Mouse (Mus musculus) midbrain, postnatal 0 days (tissue): ENCODE data around the gene Bcas3. TPM values are rescaled to one million over a fixed set of nuclear protein-coding genes. Genes with fewer than 3 reads are reported as not detected.

Experiments used
- ATAC-seq: fragments of 200-750 bp; cut with Nextera tagmentation; 2 replicates; pipeline ENCODE4 v1.8.0; 2017; ENCODE audit warnings: moderate number of reproducible peaks, mild to moderate bottlenecking, moderate TSS enrichment, moderate library complexity; ENCODE audit not compliant: low FRiP score
- DNase-seq: peaks from one replicate; pipeline ENCODE4 v3.0.0-alpha.2; 2015; ENCODE audit warnings: low spot score
- H3K27ac ChIP-seq: fragments of 300-500 bp; sonication (generic); 2 replicates; pipeline ENCODE4 v1.5.1; 2014; ENCODE audit warnings: low read depth, mild to moderate bottlenecking, low read length, mixed read lengths
- H3K27me3 ChIP-seq: fragments of 300-500 bp; sonication (generic); 2 replicates; pipeline ENCODE4 v1.6.1; 2014; ENCODE audit warnings: low read length, control low read depth, mixed read lengths; ENCODE audit not compliant: insufficient read depth
- H3K36me3 ChIP-seq: fragments of 300-500 bp; sonication (generic); 2 replicates; pipeline ENCODE4 v1.6.1; 2014; ENCODE audit warnings: low read length, control low read depth, mixed read lengths; ENCODE audit not compliant: insufficient read depth
- H3K4me1 ChIP-seq: fragments of 300-500 bp; sonication (generic); 2 replicates; pipeline ENCODE4 v1.6.1; 2014; ENCODE audit warnings: mild to moderate bottlenecking, control low read depth, antibody characterized with exemption, low read length, mixed read lengths; ENCODE audit not compliant: insufficient read depth
- H3K4me2 ChIP-seq: fragments of 300-500 bp; sonication (generic); 2 replicates; pipeline ENCODE4 v1.6.1; 2014; ENCODE audit warnings: low read depth, mild to moderate bottlenecking, low read length, mixed read lengths; ENCODE audit not compliant: poor library complexity, severe bottlenecking
- H3K4me3 ChIP-seq: fragments of 300-500 bp; sonication (generic); 2 replicates; pipeline ENCODE4 v1.5.1; 2014; ENCODE audit warnings: low read depth, mild to moderate bottlenecking, low read length, moderate library complexity
- H3K9ac ChIP-seq: fragments of 300-500 bp; sonication (generic); replicated peaks from 2 replicates; pipeline ENCODE4 v1.6.1; 2014; ENCODE audit warnings: mild to moderate bottlenecking, low read length, moderate library complexity, mixed read lengths; ENCODE audit not compliant: poor library complexity, severe bottlenecking
- H3K9me3 ChIP-seq: fragments of 300-500 bp; sonication (generic); 2 replicates; pipeline ENCODE4 v1.6.1; 2016; ENCODE audit warnings: low read length, control low read depth
- CTCF ChIP-seq: IDR thresholded peaks from 2 replicates; pipeline ENCODE4 v1.5.1; 2016; ENCODE audit warnings: antibody characterized with exemption, mild to moderate bottlenecking
- WGBS: fragments of 180-500 bp; shearing (Covaris S2); extraction: QIAGEN DNeasy Blood & Tissue Kit; methylation state at CpG from one replicate; pipeline ENCODE4 v1.1.7; 2014; 5-methylcytosine and 5-hydroxymethylcytosine counted together
- polyA plus RNA-seq: library from polyadenylated mRNA; unstranded; fragments of >200 nt; fragmentation: Nextera tagmentation; extraction: Ambion mirVana; gene quantifications from 2 replicates; pipeline ENCODE4 v1.2.1, GENCODE M21; 2015
- total RNA-seq: library from RNA; depleted of rRNA; stranded (reverse); fragments of >200 nt; gene quantifications from 2 replicates; pipeline ENCODE4 v1.2.3, GENCODE M21; 2014

Gene Bcas3
- total and polyA plus RNA-seq, 2 experiments from 2014 or later: 28.4 to 34.7 TPM

DNA sequence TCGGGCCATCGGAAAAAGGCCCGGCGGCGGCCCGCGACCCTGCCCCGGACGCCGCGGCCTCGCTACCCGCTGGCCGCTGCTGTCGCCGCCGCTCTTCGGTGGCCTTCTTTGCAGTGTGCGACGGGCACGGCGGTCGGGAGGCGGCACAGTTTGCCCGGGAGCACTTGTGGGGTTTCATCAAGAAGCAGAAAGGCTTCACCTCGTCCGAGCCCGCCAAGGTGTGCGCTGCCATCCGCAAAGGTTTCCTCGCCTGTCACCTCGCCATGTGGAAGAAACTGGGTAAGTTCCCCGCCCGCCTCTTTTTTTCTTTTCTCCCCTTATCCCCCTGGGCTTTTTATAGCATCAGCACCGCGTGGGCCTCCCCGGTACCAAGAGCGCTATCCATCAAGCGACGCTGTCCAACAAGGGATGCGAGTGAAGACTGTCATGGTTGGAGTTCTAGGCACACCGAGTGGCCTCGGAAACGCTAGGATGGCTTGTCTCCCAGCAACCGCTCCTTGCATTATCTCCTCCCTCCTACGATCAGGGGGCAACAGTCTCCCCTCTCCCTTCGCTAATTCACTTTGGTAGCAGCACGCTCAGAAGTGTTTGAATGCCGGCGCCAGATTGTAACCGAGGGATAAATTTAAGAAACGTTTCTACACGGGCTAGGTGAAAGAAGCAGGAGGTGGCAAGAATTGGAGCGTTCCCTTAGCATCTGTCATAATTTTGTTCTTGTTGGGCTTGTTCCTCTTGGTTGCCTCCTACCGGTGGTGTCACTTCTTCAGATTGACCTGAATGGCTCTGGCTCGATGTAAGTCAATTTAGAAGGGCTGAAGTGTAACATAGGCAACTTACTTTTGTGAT lies 41.1 kb upstream of the Bcas3 start:
- DNase-seq (peak; percentile 67), ATAC-seq (peak; percentile 15; the same call in 1 of the 2 replicates)
- peak; percentile 67 for TF ChIP-seq CTCF
- peak overlapping the region; percentile 96 for H3K9ac ChIP-seq
- H3K9me3 ChIP-seq: no peaks in the 10 kb centered on the region
- no peaks in the 10 kb centered on the region for H3K36me3 ChIP-seq
- H3K27ac ChIP-seq: peak overlapping the region; percentile 94
- under 1% methylated on average over 50 of the region's 56 CpGs for WGBS
- peak overlapping the region; percentile 93 for H3K4me2 ChIP-seq
- no peaks in the 10 kb centered on the region for H3K4me1 ChIP-seq
- no peaks in the 10 kb centered on the region for H3K27me3 ChIP-seq
- H3K4me3 ChIP-seq: peak overlapping the region; percentile 91

GRCm38 (mm10) chr11:85312818-85313217 lies 40.1 kb upstream of the Bcas3 start:
- DNase-seq: peak; percentile 87
- WGBS: 20% methylated on average over 2 of the region's 2 CpGs
- ATAC-seq: no peak
- H3K9ac ChIP-seq: no peak overlapping the region
- H3K27ac ChIP-seq: no peak overlapping the region
- TF ChIP-seq CTCF: no peak
- H3K36me3 ChIP-seq: no peaks in the 10 kb centered on the region
- H3K4me3 ChIP-seq: peak overlapping the region; percentile 91
- H3K27me3 ChIP-seq: no peaks in the 10 kb centered on the region
- no peaks in the 10 kb centered on the region for H3K4me1 ChIP-seq
- peak overlapping the region; percentile 93 for H3K4me2 ChIP-seq
- no peaks in the 10 kb centered on the region for H3K9me3 ChIP-seq

GRCm38 (mm10) chr11:85313361-85313760 lies 39.6 kb upstream of the Bcas3 start:
- no peaks in the 10 kb centered on the region for H3K4me1 ChIP-seq
- H3K36me3 ChIP-seq: no peaks in the 10 kb centered on the region
- peak overlapping the region; percentile 93 for H3K4me2 ChIP-seq
- DNase-seq (no peak), ATAC-seq (no peak)
- H3K9ac ChIP-seq: no peak overlapping the region
- H3K27ac ChIP-seq: no peak overlapping the region
- H3K9me3 ChIP-seq: no peaks in the 10 kb centered on the region
- no peaks in the 10 kb centered on the region for H3K27me3 ChIP-seq
- H3K4me3 ChIP-seq: peak overlapping the region; percentile 91; the same call in 1 of the 2 replicates
- 85% methylated on average over 3 of the region's 3 CpGs for WGBS
- no peak for TF ChIP-seq CTCF

DNA sequence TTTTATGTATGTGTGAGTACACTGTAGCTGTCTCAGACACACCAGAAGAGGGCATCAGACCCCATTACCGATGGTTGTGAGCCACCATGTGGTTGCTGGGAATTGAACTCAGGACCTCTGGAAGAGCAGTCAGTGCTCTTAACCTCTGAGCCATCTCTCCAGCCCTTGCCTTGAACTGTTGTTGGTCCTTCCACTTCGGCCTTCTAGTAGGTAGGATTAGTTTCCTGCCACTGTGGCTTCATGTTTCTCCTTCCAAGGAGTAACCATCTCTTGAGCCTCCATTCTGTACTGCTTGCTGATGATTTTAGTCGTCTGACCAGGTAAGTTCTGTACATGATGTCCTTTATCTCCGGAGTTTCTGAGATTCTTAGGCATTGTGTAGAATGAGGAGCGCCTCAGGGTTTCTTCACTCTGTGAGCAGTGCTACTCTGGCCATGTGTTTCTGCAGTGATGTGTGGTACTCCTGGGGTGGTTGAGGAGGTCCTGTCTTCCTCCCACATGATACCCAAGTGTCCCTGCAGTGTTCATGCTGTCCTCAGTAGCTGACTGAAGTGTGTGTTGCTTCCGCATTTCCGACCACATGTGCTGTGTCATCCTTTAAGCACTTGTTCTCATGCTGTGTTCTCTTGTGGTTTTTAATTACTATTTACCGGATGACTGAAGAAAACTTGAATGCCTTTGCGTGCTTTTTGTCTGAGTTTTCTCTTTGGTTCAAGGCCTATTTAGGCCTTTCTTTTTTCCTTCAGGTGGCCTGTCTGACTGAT lies 29.2 kb upstream of the Bcas3 start:
- no peak overlapping the region for H3K4me2 ChIP-seq
- H3K4me1 ChIP-seq: no peaks in the 10 kb centered on the region
- H3K36me3 ChIP-seq: no peaks in the 10 kb centered on the region
- no peak for ATAC-seq
- no peak for DNase-seq
- H3K27ac ChIP-seq: no peak overlapping the region
- no peak overlapping the region for H3K9ac ChIP-seq
- H3K27me3 ChIP-seq: no peaks in the 10 kb centered on the region
- TF ChIP-seq CTCF: no peak
- no peaks in the 10 kb centered on the region for H3K9me3 ChIP-seq
- H3K4me3 ChIP-seq: no peak overlapping the region
- 75% methylated on average over 9 of the region's 9 CpGs for WGBS

DNA sequence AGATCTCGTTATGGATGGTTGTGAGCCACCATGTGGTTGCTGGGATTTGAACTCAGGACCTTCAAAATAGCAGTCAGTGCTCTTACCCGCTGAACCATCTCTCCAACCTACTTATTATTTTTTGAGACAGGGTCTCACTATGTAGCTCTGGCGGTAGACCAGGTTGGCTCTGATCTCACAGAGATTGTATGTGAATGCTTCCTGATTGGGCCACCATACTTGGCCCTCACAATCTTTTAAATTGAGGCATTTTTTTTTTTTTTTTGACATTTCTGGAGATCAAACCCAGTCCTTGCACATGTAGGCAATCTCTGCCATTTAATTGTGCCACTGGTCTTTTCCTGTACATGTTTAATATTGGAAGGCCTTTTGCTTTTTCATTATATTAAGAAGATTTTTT lies 24.2 kb upstream of the Bcas3 start:
- WGBS: 94% methylated on average over 3 of the region's 3 CpGs

More for the DNA sequence above, 24.2 kb upstream of the Bcas3 start:
- no peak for DNase-seq
- no peak for ATAC-seq
- Histone ChIP-seq H3K4me3 (no peak overlapping the region), H3K9me3 (no peaks in the 10 kb centered on the region), H3K36me3 (no peaks in the 10 kb centered on the region), H3K27ac (no peak overlapping the region), H3K9ac (no peak overlapping the region), H3K4me2 (no peak overlapping the region), H3K27me3 (no peaks in the 10 kb centered on the region), H3K4me1 (no peaks in the 10 kb centered on the region)
- TF ChIP-seq CTCF: no peak
